Mouse (Mus musculus): ENCODE data around the gene Selenbp1.
"Not testable (repeated sequence)": the region's sequence is repeated elsewhere in the genome, so short reads cannot be mapped to it uniquely, and the experiment has no call there.

The Selenbp1 gene

GRCm38 (mm10) chr3:94932809-94933564 is at the start of gene Selenbp1:
Selenbp1 (plus strand) TSS chr3:94933056.
- DNase-seq (ENCODE audit: low spot score in 2 of 2), result no peak

GRCm38 (mm10) chr3:94886316-94887224 is 46.3 kb upstream of the Selenbp1 start, which contains the start of gene Psmb4:
Psmb4 (minus strand) TSS chr3:94886961.
- peak; percentile 67 to 76 for DNase-seq (ENCODE audit: low spot score in 2 of 2)

GRCm38 (mm10) chr3:94888595-94888994 is 44.3 kb upstream of the Selenbp1 start:
- peak in 1 of 2 experiments; percentile 32 for DNase-seq (ENCODE audit: low spot score in 2 of 2)

GRCm38 (mm10) chr3:94894076-94894475 is 38.8 kb upstream of the Selenbp1 start:
- DNase-seq (ENCODE audit: low spot score in 2 of 2), result no peak

GRCm38 (mm10) chr3:94902747-94903146 is 30.1 kb upstream of the Selenbp1 start:
- DNase-seq (ENCODE audit: low spot score in 2 of 2), result peak in 1 of 2 experiments; percentile 57

- DNase-seq (ENCODE audit: low spot score in 2 of 2), result not testable (repeated sequence)
Observed at GRCm38 (mm10) chr3:94904759-94905158, 28.1 kb upstream of the Selenbp1 start.

GRCm38 (mm10) chr3:94906482-94906881 is 26.4 kb upstream of the Selenbp1 start:
- DNase-seq (ENCODE audit: low spot score in 2 of 2), result no peak

GRCm38 (mm10) chr3:94911050-94911693 is 21.7 kb upstream of the Selenbp1 start:
- DNase-seq (ENCODE audit: low spot score in 2 of 2), result no peak

GRCm38 (mm10) chr3:94913801-94914200 is 19.1 kb upstream of the Selenbp1 start:
- DNase-seq (ENCODE audit: low spot score in 2 of 2), result no peak

GRCm38 (mm10) chr3:94915903-94916741 is 16.7 kb upstream of the Selenbp1 start:
- peak in 1 of 2 experiments; percentile 8 for DNase-seq (ENCODE audit: low spot score in 2 of 2)

- DNase-seq (ENCODE audit: low spot score in 2 of 2), result no peak
Observed at GRCm38 (mm10) chr3:94917816-94918361, 15.0 kb upstream of the Selenbp1 start.

GRCm38 (mm10) chr3:94918845-94919244 is 14.0 kb upstream of the Selenbp1 start:
- DNase-seq (ENCODE audit: low spot score in 2 of 2), result no peak

GRCm38 (mm10) chr3:94921104-94921503 is 11.8 kb upstream of the Selenbp1 start:
- DNase-seq (ENCODE audit: low spot score in 2 of 2), result no peak

- DNase-seq (ENCODE audit: low spot score in 2 of 2), result no peak
Observed at GRCm38 (mm10) chr3:94922333-94922732, 10.5 kb upstream of the Selenbp1 start.

GRCm38 (mm10) chr3:94924688-94925087 is 8.2 kb upstream of the Selenbp1 start:
- no peak for DNase-seq (ENCODE audit: low spot score in 2 of 2)

- not testable (repeated sequence) for DNase-seq (ENCODE audit: low spot score in 2 of 2)
Observed at GRCm38 (mm10) chr3:94926301-94926736, 6.5 kb upstream of the Selenbp1 start.

- DNase-seq (ENCODE audit: low spot score in 2 of 2), result not testable (repeated sequence)
Observed at GRCm38 (mm10) chr3:94928979-94929378, 3.9 kb upstream of the Selenbp1 start.

GRCm38 (mm10) chr3:94930386-94931266 is 2.2 kb upstream of the Selenbp1 start:
- DNase-seq (ENCODE audit: low spot score in 2 of 2), result not testable (repeated sequence)

- not testable (repeated sequence) for DNase-seq (ENCODE audit: low spot score in 2 of 2)
Observed at GRCm38 (mm10) chr3:94931427-94932082, 1.3 kb upstream of the Selenbp1 start.

Data from thymus, postnatal 10 days (tissue).